Mouse (Mus musculus) mouse embryonic stem cell (cell line): ENCODE data around the gene Fam78a.

Source experiments
- in situ Hi-C, 2 experiments: fragments of 300-500 bp; cut with MboI; formaldehyde crosslinking; loops; 1 replicate in 1 of 2; 3 replicates in 1 of 2; pipeline ENCODE4 v1.14.3; 2019 to 2020; ENCODE audit warnings: low sequenced_read_pairs in 2 of 2, low pct_unique_long_range_greater_than_20kb in 1 of 2, mixed read lengths in 1 of 2; ENCODE audit not compliant: unreplicated experiment in 1 of 2

The Fam78a gene

DNA sequence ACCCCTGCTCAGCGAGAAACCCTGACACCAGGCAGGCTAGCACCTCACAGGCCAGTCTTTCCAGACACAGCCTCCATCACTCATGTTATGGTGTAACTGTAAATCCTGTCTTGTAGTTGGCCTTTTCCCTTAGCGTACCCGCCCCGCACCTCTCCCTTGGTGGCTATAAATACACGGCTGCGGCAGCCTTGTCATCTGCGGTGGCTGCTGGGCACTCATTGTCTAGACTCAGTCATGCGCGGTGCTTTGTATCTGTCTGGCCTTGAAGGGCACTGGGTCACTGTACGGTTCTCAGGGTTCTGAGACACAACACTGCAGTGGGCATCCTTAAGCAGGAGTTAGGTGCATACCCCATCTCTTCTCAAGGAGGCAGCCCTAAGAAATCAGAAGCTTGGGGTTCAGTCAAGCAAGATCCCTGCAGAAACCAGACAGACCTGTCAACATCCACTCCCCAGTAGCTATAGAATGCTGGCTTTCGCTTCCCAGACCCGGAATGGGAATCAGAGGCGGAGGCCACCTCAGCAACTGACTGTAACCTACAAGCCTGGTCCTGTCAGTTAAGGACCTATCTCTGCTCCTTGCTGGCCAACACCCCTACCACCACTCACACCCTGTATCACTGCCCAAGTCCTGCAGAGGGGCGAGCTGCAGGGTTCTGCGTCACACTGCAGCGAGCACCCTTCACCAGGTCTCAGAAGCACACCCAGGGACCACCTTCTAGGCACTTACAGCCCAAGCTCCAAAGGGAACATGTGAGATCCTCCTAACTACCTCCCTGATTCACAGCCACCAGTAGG lies 20.7 kb upstream of the Fam78a start:
- in situ Hi-C loops: no loop called here

DNA sequence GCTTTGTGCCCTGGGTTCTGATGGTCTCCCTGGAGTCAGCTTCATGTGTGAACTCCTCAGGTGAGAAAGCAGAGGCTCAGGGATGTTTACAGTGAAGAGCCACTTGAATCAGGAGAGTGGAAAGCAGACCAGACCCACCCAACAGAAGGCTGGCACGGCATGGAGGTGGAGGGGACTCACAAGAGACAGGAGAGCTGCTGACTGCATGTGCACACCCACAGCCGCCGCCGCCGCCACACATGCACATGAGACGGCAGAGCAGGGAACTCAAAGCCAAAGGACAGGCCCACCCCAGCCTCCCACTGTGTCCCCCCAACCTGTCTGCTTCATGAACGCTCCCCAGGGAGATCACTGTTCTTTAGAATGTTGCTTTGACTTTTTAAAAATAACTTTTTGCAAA lies 19.5 kb upstream of the Fam78a start:
- in situ Hi-C loops: no loop called here

DNA sequence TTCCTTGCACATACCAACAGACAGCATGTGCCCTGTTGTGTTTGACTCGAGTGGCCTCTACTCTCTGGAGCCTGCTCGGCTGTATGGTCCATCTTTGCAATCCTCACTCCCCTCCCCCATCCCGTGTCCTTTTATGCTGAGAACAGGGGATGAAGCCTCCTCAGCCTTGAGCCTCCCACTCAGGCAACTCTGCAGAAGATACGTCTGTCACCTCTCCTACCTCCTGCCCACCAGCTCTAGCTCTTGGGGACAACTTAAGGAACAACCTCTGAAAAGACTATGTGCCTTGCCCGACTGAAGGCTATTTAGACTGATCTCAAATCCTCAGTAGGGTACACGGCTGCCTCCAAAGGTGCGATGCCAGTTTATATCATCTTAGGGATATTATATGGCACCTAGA lies 18.9 kb upstream of the Fam78a start:
- in situ Hi-C loops: no loop called here

DNA sequence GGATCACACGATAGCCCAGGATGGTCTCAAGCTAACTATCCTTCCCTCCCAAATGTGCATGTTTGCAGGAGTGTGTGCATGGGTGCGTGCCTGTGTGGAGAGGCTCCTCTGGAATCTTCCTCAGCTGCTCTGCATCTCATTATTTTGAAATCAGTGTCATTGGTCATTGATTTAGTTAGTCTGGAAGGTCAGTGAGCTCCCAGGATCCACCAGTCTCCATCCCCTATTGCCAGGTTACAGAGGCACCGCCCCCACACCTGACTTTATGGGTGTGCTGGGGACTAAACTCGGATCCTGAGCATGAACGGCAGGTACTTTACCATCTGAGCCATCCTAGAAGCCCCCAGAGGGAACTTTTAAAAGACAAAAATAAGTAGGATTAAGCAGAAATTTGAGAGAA lies 18.3 kb upstream of the Fam78a start:
- in situ Hi-C loops: no loop called here

DNA sequence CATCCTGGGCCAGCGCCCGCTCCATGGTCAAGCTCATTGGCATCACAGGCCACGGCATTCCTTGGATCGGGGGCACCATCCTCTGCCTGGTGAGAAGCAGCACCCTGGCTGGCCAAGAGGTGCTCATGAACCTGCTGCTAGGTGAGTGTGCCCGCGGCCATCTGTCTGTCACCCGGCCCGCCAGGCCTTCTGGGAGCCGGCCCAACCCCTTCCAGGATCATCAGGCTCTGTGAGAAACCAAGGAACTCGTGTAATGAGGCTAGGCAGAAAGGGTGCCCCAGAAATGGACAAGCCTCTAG lies 11.4 kb upstream of the Fam78a start:
- in situ Hi-C loops: no loop called here

DNA sequence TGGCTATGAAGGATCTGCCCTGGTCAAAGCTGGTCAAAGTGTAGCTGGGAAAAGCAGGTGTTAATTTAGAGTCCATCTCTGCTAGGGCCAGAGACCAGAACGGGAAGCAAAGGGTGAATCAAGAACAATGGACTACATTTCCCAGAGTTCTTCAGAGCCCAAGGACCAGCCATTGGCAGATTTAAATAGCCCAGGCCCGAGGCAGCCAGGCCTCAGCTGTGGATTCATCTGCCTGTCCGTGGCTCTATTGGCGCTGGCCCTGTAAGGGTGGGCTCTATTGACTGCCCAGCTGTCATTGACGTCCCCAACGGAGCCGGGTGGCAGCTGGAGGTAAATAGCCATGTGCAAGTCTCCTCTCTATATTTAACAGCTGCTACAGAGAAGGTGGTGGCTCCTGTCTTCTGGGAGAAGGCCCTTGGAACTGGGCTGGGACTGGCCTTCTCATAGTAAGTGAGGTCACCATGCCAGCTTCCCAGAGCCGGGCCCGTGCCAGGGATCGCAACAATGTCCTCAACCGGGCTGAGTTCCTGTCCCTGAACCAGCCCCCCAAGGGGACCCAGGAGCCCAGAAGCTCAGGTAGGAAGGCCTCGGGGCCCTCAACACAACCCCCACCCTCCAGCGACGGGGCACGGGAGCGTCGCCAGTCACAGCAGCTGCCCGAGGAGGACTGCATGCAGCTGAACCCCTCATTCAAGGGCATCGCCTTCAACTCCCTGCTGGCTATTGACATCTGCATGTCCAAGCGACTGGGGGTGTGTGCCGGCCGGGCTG lies 10.9 kb upstream of the Fam78a start, which contains the start of gene Plpp7:
Plpp7 (plus strand) TSS at position 178 of the 771 bp plus-strand sequence.
- in situ Hi-C loops: no loop called here

DNA sequence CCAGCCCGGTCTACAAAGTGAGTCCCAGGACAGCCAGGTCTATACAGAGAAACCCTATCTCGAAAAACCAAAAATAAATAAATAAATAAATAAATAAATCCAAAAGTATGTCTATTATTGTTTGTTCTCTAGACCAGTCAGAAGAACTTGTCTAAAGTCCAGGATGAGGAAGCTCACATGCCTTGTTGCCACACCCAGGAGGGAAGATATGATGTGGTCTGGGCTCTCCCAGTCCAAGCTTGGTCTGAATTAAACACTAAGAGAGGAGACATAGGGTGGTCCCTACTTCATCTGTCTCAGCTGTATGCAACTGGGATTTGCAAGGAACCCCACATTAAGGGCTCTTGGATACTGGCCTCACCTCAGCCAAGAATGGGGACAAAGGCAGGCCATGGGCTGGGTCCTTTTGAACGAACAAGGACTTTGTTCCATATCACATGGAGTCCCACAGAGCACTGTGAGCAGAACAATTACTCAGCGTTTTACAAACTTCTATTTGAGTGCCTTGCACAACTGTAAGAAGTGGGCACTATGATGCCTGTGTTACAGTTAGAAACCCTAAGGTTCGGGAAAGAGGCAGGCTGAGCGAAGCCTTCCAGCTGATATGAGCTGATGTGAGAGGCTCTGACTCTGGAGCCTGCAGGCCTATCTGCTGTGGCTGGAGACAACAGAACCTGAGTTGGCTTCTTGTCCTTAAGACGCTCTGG lies 9.5 kb upstream of the Fam78a start:
- in situ Hi-C loops: no loop called here

DNA sequence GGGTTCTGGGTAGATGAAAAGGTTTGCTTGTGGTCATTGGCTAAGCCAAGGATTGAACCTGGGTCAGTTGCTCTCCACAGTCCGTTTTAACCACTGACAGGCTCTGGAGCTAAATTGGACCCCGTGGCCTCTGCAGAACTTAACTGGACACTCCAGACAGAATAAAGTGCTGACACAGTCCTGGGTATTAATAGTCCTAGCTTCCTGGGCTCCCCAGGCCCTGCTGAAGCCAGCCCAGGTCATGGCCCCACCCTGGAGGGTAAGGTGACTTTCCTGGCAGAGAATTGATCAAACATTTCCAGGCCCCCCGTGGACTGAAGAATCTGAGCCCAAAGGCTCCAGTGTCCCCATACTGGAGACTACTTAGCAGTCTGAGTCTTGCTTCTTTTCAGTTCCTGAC lies 7.3 kb upstream of the Fam78a start:
- in situ Hi-C loops: no loop called here

DNA sequence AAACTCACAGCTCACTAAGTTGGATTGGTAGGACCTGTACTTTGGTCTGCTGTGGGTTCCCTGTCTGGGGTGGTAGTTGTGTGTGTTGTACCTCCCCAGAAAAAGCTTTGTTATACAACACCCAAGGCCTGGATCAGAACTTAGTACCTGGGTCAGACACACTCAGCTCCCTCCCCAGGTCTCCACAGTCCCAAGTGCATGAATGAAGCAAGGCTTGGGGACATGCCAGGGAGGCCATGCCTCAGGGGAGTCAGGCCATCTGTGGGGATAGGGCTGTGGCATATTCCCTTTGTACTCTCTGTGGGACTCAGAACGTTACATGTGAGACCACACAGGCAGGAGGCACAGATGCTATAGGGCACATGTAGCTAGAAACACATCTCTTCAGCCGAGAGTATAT lies 5.5 kb upstream of the Fam78a start:
- in situ Hi-C loops: no loop called here

DNA sequence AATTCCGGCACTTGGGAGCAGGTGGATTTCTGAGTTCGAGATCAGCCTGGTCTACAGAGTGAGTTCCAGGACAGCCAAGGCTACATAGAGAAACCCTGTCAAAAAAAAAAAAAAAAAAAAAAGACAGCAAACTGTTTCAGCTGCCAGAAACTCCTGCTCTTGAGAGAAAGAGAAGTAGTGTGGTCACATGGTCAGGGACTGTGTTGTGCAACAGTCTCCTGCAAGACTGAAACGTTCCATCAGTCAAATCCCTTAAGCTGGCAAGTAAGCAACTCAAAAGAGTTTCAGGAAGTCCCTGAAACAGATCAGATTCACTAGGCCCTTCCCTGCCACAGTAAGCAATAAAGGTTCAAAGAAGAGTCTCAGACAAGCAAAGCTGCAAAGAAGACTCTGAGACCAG lies 4.9 kb upstream of the Fam78a start:
- in situ Hi-C loops: no loop called here

DNA sequence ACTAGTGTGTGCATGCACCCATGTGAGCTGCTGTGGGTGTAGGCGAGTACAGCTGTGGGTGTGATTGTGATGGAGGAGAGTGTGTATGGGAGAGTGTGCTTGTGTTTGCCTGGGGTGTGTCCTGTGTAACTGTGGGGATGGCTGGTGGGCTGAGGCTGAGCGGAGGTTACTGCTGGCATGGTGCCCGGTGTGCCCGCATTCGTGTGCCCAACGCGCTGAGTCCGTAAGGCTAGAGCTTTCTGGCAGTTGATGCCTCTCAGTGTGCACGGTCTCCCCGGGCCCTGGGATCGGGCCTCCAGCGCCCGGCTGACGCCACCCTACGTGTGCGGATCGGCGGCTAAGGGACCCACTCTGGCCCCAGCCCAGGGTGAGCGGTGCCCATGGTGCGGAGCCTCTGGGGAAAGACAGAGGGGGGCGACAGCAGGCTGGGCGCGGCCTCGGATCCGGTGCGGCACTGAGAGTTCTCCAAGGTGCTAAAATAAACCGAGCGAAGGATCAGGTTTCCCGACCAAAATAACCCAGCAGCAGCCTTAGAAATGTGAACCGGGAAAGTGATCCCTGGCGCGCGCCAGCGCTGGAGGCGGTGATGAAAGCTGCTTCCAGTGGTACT lies 3.8 kb upstream of the Fam78a start:
- in situ Hi-C loops: no loop called here

DNA sequence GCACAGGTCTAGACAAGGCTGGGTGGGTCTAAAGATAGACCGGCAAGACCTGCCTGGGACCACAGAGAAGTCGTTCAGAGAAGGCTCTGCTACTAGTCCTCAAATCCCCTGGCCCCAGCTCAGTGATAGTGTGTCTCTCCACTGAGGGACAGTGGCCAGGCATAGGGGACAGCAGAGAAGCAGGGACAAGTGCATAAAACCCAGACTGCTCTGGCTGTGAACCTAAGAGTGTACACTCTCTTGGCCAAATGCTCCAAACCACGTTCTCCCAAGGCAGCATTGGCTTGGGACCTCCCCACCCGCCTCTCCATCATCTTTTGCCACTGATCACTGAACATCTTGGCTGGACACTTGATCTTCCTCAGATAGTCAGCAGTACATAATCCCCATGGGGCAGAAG lies 2.9 kb upstream of the Fam78a start:
- in situ Hi-C loops: no loop called here

DNA sequence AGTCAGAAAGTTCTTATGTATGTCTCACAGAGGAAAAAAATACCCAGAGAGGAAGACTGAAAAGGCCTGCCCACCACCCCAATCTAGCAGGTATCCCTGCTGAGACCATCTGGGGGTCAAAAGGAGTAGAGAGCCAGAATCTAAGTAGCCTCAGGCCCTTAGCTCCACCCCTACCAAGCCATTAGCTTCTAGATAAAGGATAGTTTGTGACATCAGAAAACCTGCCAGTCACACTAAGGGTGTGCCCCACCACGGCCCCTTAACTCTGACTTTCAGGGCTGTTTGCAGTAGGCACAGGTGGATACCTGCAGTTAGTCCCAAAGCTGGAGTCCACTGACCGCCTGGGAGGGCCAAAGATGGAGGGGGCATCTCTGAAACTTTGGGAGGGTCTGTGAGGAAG lies 574 bp upstream of the Fam78a start:
- in situ Hi-C loops: no loop called here

DNA sequence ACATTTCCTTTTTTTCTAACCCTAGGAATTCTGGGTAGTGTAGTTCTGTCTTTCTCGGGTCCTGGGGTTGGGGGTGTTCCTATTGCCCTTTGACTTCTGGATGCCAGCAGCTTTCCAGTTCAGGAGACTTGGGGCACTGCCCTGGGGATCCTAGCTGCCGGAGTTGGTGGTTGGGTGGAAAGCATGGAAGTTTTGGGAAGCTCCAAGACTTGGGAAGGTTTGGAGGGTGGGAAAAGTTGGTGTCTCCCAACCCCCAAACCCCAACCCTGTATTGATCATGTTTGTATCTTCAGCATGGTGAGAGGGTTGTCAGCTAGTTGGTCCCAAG lies 179 bp upstream of the Fam78a start:
- in situ Hi-C loops: no loop called here

DNA sequence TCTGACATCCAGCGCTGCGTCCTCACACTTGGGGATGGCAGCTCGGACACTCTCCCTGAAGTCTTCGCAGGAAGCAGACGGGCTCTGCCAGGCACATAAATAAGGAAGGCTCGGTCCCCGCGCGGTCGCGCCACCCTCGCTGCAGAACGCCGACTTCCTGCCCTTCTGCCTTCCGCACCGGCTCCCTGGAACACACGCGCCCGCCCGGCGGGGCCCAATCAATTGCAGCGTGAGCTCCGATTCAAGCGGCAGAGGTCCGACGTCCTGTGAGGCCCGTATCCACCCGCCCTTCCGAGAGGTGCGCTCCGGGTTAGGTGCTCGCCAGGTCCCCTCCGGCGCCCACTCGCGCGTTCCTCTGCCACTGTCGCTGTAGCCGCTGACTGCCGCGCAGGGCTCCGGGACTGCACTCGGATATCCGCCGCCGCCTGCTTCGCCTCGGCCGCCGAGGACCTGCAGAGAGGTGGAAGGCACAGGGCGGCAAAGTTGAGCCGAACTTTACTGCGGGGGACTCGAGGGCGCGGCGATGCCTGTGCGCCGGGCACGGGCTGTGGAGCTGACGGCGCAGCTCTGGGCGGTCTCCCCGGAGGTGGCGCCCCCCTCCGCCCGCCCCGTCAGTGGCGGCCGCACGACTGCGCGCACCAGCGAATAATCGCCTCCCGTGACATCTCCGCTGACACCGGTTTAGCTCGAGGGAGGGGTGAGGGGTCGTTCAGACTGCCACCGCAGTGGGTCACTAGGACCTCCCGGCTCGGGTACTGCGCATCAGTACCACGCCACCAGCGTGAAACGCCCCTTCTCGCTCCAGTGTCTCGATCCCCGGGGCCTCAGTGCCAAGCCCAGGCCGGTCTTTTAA lies 1.3 kb downstream of the Fam78a start:
- in situ Hi-C loops: no loop called here

DNA sequence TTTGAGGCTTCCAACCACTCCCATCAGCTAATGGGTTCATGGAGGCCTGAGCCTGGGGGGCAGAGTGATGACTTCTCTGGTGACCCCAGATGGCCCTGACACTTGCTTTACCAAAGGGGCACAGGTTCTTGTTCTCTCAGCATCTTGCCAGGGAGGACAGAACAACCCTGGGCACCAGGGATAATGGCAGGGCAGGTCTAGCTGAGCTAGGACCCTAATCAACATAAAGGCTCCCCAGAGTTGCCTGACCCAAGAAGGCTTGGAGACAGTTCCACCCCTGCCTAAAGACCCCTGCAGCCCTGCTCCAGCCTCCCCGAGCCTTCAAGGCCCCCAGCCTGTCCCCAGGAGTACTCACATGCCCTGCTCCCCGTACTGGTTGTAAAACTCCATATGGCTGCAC lies 2.4 kb downstream of the Fam78a start:
- in situ Hi-C loops: no loop called here

DNA sequence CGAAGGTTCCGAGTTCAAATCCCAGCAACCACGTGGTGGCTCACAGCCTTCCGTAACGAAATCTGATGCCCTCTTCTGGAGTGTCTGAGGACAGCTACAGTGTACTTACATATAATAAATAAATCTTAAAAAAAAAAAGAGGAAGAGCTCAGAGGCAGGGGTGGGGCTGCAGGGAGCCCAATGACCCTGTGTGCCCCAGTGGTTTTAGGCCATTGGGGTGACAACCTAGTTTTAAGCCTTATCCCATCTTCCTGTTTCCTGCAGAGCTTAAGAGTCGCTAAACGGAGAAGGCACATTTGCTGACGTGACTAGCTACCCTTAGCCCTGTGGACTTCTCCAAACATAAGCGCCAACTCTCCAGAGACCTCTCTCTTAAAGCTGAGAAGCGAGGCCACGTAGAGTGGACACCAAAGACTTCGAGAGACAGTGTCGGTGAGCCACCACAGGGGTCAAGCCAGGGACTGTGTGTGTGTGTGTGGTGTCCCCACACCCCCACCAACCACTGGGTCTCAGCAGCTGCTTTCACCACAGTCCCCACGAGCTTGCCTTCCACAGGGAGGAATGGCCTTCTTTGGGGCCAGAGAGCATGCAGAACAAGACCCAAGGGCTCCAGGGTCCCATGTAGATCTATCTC lies 3.2 kb downstream of the Fam78a start:
- in situ Hi-C loops: no loop called here

DNA sequence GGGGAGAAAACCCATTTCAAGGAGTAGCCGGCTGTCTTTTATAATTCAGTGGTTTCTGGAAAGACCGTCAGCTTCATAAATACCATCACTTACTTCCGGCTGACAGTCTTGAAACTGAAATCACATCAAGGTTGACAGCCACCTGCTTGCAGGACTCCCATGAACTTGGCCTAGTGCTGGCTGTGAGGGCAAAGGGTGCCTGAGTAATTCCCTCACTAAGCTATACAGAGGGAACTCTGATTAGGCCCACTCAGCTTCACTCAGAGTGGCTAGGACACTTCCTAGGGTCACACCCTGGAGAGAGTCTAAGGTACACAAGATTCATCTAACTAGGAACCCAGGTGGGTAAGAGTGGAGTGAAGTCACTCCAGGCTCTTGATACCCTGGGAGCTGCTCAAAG lies 4.0 kb downstream of the Fam78a start:
- in situ Hi-C loops: no loop called here
